Mouse (Mus musculus) kidney, embryonic 16.5 days (tissue): ENCODE measurements around the gene Polr3g. TPM values are rescaled to one million over a fixed set of nuclear protein-coding genes. Genes with fewer than 3 reads are reported as not detected.

Experiments
- polyA plus RNA-seq: library from polyadenylated mRNA; unstranded; fragments of >200 nt; fragmentation: Nextera tagmentation; extraction: Ambion mirVana; gene quantifications from 2 replicates; pipeline ENCODE4 v1.2.1, GENCODE M21; 2015

Polr3g gene
- polyA plus RNA-seq, 1 experiment from 2014 or later = 10.9 TPM

Other genes with a start within 250 kb of the Polr3g start
- 4.3 and 4.5 TPM in 2 replicates for gene Adgrv1, start 77.9 kb downstream of the Polr3g start, polyA plus RNA-seq
- gene Lysmd3, start 53.4 kb downstream of the Polr3g start, polyA plus RNA-seq = 23.7 and 26.0 TPM in 2 replicates
- gene Mblac2, start 328 bp upstream of the Polr3g start, polyA plus RNA-seq = 8.9 and 9.5 TPM in 2 replicates
- 194 and 196 TPM in 2 replicates for gene Cetn3, start 72.1 kb upstream of the Polr3g start, polyA plus RNA-seq